Mouse (Mus musculus) liver, postnatal 0 days (tissue): ENCODE data around the gene Zkscan3.
A peak's percentile ranks its signal among the peaks of the same experiment; 100 is the strongest.

Experiments used
- CTCF ChIP-seq: sonication (generic); IDR thresholded peaks from 2 replicates; pipeline ENCODE4 v1.5.1; 2016; ENCODE audit warnings: antibody characterized with exemption, low read depth
- EP300 ChIP-seq: IDR thresholded peaks from 2 replicates; pipeline ENCODE4 v1.6.1; 2016; ENCODE audit warnings: antibody characterized with exemption, low read depth, mild to moderate bottlenecking

GRCm38 (mm10) chr13:21440503-21441206 lies 38.1 kb upstream of the Zkscan3 start, which contains the start of gene Pgbd1:
- TF ChIP-seq CTCF (peak; percentile 66), EP300 (no peak)
